8 mouse cellular contexts compared by ENCODE assay signal in the genomic region with DNA sequence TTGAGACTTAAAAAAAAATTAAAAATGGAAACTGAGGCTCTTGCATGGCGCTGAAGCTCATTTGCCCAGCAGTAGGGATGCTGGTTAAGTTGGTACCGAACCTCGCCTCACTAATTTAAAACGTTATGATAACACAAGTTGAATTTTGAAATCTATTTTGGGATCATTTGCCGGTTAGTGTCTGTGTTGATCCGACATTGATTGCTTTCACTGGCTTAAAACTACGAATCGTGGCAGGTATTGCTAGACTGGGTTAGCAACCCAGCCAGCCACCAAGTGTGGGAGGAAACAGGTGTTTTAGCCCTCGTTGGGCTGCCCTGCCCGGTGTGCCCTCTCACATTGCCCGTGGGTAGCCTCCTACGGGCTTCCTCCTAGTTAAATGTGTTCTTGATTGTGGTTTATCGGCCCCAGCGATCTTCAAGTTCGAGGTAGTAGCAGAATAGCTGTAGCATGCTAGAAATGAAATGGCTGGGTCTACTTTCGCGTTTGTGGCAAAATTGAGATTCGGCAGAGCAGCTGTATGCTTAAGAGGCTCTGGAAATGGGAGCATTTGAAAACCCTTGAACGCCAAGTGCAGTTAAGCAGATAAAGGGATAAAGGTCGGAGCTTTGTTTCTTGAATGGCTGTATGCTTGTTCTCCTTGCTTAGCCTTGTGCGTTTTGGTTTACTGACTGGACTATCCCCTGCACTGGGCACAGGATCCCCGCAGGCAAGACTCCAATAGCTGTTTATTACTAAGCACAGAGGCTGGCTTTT. TPM values are rescaled to one million over a fixed set of nuclear protein-coding genes. Genes with fewer than 3 reads are reported as not detected.
DNase-seq lines count a peak whose midpoint lies in the region; ATAC-seq lines count a peak whose summit lies in the region.

No protein-coding gene starts in this region.

- peak overlapping the region; percentile 78 for H3K4me2 ChIP-seq in heart, embryonic 13.5 days
- H3K4me2 ChIP-seq in stomach, embryonic 14.5 days (replicated peaks; ENCODE audit: low read depth, low read length), result peak overlapping the region; percentile 88

- no peaks in the 10 kb centered on the region for H3K27me3 ChIP-seq in heart, embryonic 13.5 days (replicated peaks)
- H3K27me3 ChIP-seq in midbrain, embryonic 10.5 days (ENCODE audit: low read depth, poor library complexity, severe bottlenecking), result peaks cover 21% of the 10 kb centered on the region
- H3K27me3 ChIP-seq in stomach, embryonic 14.5 days (ENCODE audit: control insufficient read depth, insufficient read depth, low read length), result no peaks in the 10 kb centered on the region

- DNase-seq in layer of hippocampus, postnatal 14 days (ENCODE audit: low spot score in 2 of 2), result peak; percentile 26 to 33
- no peak for DNase-seq in layer of hippocampus, adult 11-12 months (ENCODE audit: low spot score)
- DNase-seq in brain, adult 2 months (ENCODE audit: low read depth, low spot score), result peak; percentile 43
- DNase-seq in kidney, postnatal 25 days, result peak; percentile 53 to 62
- DNase-seq in midbrain, embryonic 10.5 days (ENCODE audit: low spot score), result peak; percentile 39
- DNase-seq in testis, postnatal 14 days (ENCODE audit: low spot score), result no peak

- no peaks in the 10 kb centered on the region for H3K36me3 ChIP-seq in heart, embryonic 13.5 days
- no peaks in the 10 kb centered on the region for H3K36me3 ChIP-seq in midbrain, embryonic 10.5 days
- no peaks in the 10 kb centered on the region for H3K36me3 ChIP-seq in stomach, embryonic 14.5 days (ENCODE audit: control insufficient read depth, insufficient read depth, low read length)

- H3K27ac ChIP-seq in heart, embryonic 13.5 days (replicated peaks), result peak overlapping the region; percentile 87; the same call in 1 of the 2 replicates
- H3K27ac ChIP-seq in midbrain, embryonic 10.5 days (replicated peaks), result peak overlapping the region; percentile 98
- H3K27ac ChIP-seq in stomach, embryonic 14.5 days (ENCODE audit: low read length), result peak overlapping the region; percentile 21; the same call in 1 of the 2 replicates

- no peaks in the 10 kb centered on the region for H3K9me3 ChIP-seq in heart, embryonic 13.5 days
- no peaks in the 10 kb centered on the region for H3K9me3 ChIP-seq in midbrain, embryonic 10.5 days (replicated peaks)
- no peaks in the 10 kb centered on the region for H3K9me3 ChIP-seq in stomach, embryonic 14.5 days (ENCODE audit: control insufficient read depth, low read depth, low read length)

- peaks cover 50% of the 10 kb centered on the region for H3K4me1 ChIP-seq in heart, embryonic 13.5 days
- H3K4me1 ChIP-seq in midbrain, embryonic 10.5 days, result peaks cover 27% of the 10 kb centered on the region
- H3K4me1 ChIP-seq in stomach, embryonic 14.5 days (ENCODE audit: control insufficient read depth, insufficient read depth, low read length), result peaks cover 22% of the 10 kb centered on the region; the same call in 1 of the 2 replicates

- ATAC-seq in heart, embryonic 13.5 days (ENCODE audit: extremely low read depth, insufficient number of reproducible peaks, low FRiP score, low TSS enrichment), result no peak
- ATAC-seq in stomach, embryonic 14.5 days (ENCODE audit: insufficient number of reproducible peaks, insufficient read depth, low FRiP score, low read depth), result no peak

- 11% methylated on average over 22 of the region's 22 CpGs for WGBS in heart, embryonic 13.5 days
- 16% methylated on average over 22 of the region's 22 CpGs for WGBS in midbrain, embryonic 10.5 days
- WGBS in stomach, embryonic 14.5 days, result 10% methylated on average over 22 of the region's 22 CpGs

- peak overlapping the region; percentile 88 for H3K4me3 ChIP-seq in heart, embryonic 13.5 days
- peak overlapping the region; percentile 87 for H3K4me3 ChIP-seq in midbrain, embryonic 10.5 days
- H3K4me3 ChIP-seq in stomach, embryonic 14.5 days (ENCODE audit: low read depth, low read length), result peak overlapping the region; percentile 72

- peak overlapping the region; percentile 93 for H3K9ac ChIP-seq in heart, embryonic 13.5 days
- H3K9ac ChIP-seq in stomach, embryonic 14.5 days (replicated peaks; ENCODE audit: low read depth, low read length), result peak overlapping the region; percentile 94

RNA-seq across cellular contexts. Expression of gene Lpin2, which starts 2.2 kb away (rescaled TPM):
- total RNA-seq in layer of hippocampus, postnatal 14 days (2021), result 10 to 100 TPM; 76.4 to 83.8 TPM
- 17.1 TPM in 2 replicates for polyA plus RNA-seq in heart, embryonic 13.5 days (2015; fragmentation: Nextera tagmentation; extraction: Ambion mirVana)
- 34.5 and 37.3 TPM in 2 replicates for polyA plus RNA-seq in midbrain, embryonic 10.5 days (2016; fragmentation: Nextera tagmentation; extraction: Ambion mirVana)
- polyA plus RNA-seq in stomach, embryonic 14.5 days (2014; fragmentation: Nextera tagmentation; extraction: Ambion mirVana), result 37.5 and 38.6 TPM in 2 replicates

Comparison
In these comparisons a context has a peak if more than half of its experiments do, and no peak if none do; other contexts are left out.
1. DNase-seq: peak in layer of hippocampus, postnatal 14 days (2 of 2), brain, adult 2 months (single experiment), kidney, postnatal 25 days (2 of 2) and midbrain, embryonic 10.5 days (single experiment); none in layer of hippocampus, adult 11-12 months (single experiment) and testis, postnatal 14 days (single experiment).
2. H3K27ac ChIP-seq: peak in every context shown above with its lines; median percentile 98 in midbrain, embryonic 10.5 days; 87 in heart, embryonic 13.5 days; 21 in stomach, embryonic 14.5 days.
3. Peak in every context shown above with its lines, with median percentiles within 50 percentile points of each other: H3K4me3 ChIP-seq.